Mouse (Mus musculus) cortical plate, adult 2 months (tissue): Measurements from ENCODE around the gene Ranbp3.

Experiments
- CTCF ChIP-seq: fragments of 200-500 bp; IDR thresholded peaks from 2 replicates; pipeline ENCODE4 v1.5.1; 2011; ENCODE audit warnings: mild to moderate bottlenecking, control low read depth, low read length; ENCODE audit not compliant: insufficient read depth; ENCODE audit errors: extremely low read depth
- POLR2A ChIP-seq: fragments of 200-500 bp; IDR thresholded peaks from 2 replicates; pipeline ENCODE4 v1.6.1; 2011; ENCODE audit warnings: mild to moderate bottlenecking, low read length, control low read depth; ENCODE audit not compliant: insufficient read depth; ENCODE audit errors: extremely low read depth

DNA sequence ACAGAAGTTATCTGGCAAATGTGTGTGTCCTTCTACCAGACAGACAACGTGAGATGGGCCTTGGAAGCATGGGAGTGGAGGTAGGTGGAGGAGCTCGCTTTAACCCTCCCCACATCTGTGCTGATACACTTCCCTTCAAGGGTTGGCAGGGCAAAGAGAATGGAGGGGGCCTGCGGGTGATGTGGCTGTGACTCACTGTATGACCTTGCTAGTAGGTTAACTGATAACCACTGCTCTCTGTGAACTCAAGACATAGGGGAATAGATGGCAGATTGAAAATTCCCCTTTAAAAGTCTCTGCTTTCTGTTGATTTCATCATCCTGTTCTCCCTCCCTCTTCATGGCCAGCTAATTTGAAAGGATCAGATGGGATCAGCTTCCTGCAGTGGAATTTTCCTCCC lies 47.6 kb upstream of the Ranbp3 start:
- TF ChIP-seq CTCF, result no peak
- TF ChIP-seq POLR2A, result no peak
